Mouse (Mus musculus) hindbrain, embryonic 14.5 days (tissue): Measurements from ENCODE around the gene Sh3pxd2b. TPM values are rescaled to one million over a fixed set of nuclear protein-coding genes. Genes with fewer than 3 reads are reported as not detected.

Source experiments
- ATAC-seq: fragments of 200-750 bp; cut with Nextera tagmentation; 2 replicates; pipeline ENCODE4 v1.8.0; 2017; ENCODE audit warnings: moderate number of reproducible peaks, mild to moderate bottlenecking, moderate TSS enrichment, moderate library complexity; ENCODE audit not compliant: low FRiP score
- DNase-seq: peaks from one replicate; pipeline ENCODE4 v3.0.0-alpha.2; 2015; ENCODE audit warnings: low spot score
- H3K27ac ChIP-seq: fragments of 300-500 bp; sonication (generic); 2 replicates; pipeline ENCODE4 v1.5.1; 2014; ENCODE audit warnings: mild to moderate bottlenecking, moderate library complexity
- H3K27me3 ChIP-seq: fragments of 300-500 bp; sonication (generic); 2 replicates; pipeline ENCODE4 v1.6.1; 2014; ENCODE audit warnings: mild to moderate bottlenecking, low read length, mixed read lengths; ENCODE audit not compliant: control insufficient read depth, insufficient read depth
- H3K36me3 ChIP-seq: fragments of 300-500 bp; sonication (generic); replicated peaks from 2 replicates; pipeline ENCODE4 v1.6.1; 2014; ENCODE audit not compliant: control insufficient read depth, insufficient read depth
- H3K4me1 ChIP-seq: fragments of 300-500 bp; sonication (generic); replicated peaks from 2 replicates; pipeline ENCODE4 v1.6.1; 2014; ENCODE audit warnings: antibody characterized with exemption, low read length, mixed read lengths; ENCODE audit not compliant: control insufficient read depth, insufficient read depth
- H3K4me2 ChIP-seq: fragments of 300-500 bp; sonication (generic); replicated peaks from 2 replicates; pipeline ENCODE4 v1.6.1; 2014; ENCODE audit warnings: mild to moderate bottlenecking, moderate library complexity
- H3K4me3 ChIP-seq: fragments of 300-500 bp; sonication (generic); replicated peaks from 2 replicates; pipeline ENCODE4 v1.5.1; 2014; ENCODE audit warnings: mild to moderate bottlenecking, low read length
- H3K9ac ChIP-seq: fragments of 300-500 bp; sonication (generic); 2 replicates; pipeline ENCODE4 v1.6.1; 2014
- H3K9me3 ChIP-seq: fragments of 300-500 bp; sonication (generic); 2 replicates; pipeline ENCODE4 v1.6.1; 2016; ENCODE audit warnings: low read length; ENCODE audit not compliant: control insufficient read depth
- WGBS: fragments of 180-500 bp; shearing (Covaris S2); extraction: QIAGEN DNeasy Blood & Tissue Kit; methylation state at CpG from one replicate; pipeline ENCODE4 v1.1.7; 2014; 5-methylcytosine and 5-hydroxymethylcytosine counted together
- polyA plus RNA-seq: library from polyadenylated mRNA; unstranded; fragments of >200 nt; fragmentation: Nextera tagmentation; extraction: Ambion mirVana; gene quantifications from 2 replicates; pipeline ENCODE4 v1.2.1, GENCODE M21; 2014

Sh3pxd2b gene
- polyA plus RNA-seq, 1 experiment from 2014 or later = 23.4 TPM

- H3K36me3 ChIP-seq = 0 out of 2 replicates have a peak, but pooled peaks cover 2% of the 10 kb centered on the region
- H3K27me3 ChIP-seq = no peaks in the 10 kb centered on the region
- peak; percentile 84 for ATAC-seq
- no peak overlapping the region for H3K4me3 ChIP-seq
- peaks cover 13% of the 10 kb centered on the region for H3K4me1 ChIP-seq
- DNase-seq = peak; percentile 72
- peak overlapping the region; percentile 72 for H3K27ac ChIP-seq
- 57% methylated on average over 3 of the region's 3 CpGs for WGBS
- no peak overlapping the region for H3K4me2 ChIP-seq
- no peaks in the 10 kb centered on the region for H3K9me3 ChIP-seq
- no peak overlapping the region for H3K9ac ChIP-seq
Observed at GRCm38 (mm10) chr11:32363610-32364220, 16.1 kb downstream of the Sh3pxd2b start.

GRCm38 (mm10) chr11:32364375-32364774 lies 16.8 kb downstream of the Sh3pxd2b start:
- Histone ChIP-seq H3K4me3 (no peak overlapping the region), H3K27me3 (no peaks in the 10 kb centered on the region), H3K27ac (peak overlapping the region; percentile 72; the same call in 1 of the 2 replicates), H3K4me1 (peaks cover 13% of the 10 kb centered on the region), H3K36me3 (0 out of 2 replicates have a peak, but pooled peaks cover 2% of the 10 kb centered on the region), H3K4me2 (no peak overlapping the region), H3K9me3 (no peaks in the 10 kb centered on the region), H3K9ac (no peak overlapping the region)
- ATAC-seq (no peak), DNase-seq (no peak)
- WGBS = 87% methylated on average over 7 of the region's 7 CpGs

- no peak overlapping the region for H3K9ac ChIP-seq
- no peak for ATAC-seq
- no peaks in the 10 kb centered on the region for H3K9me3 ChIP-seq
- H3K27ac ChIP-seq = no peak overlapping the region
- H3K4me1 ChIP-seq = peaks cover 13% of the 10 kb centered on the region
- no peak overlapping the region for H3K4me3 ChIP-seq
- no peak for DNase-seq
- no peaks in the 10 kb centered on the region for H3K36me3 ChIP-seq
- 87% methylated on average over 4 of the region's 4 CpGs for WGBS
- H3K27me3 ChIP-seq = no peaks in the 10 kb centered on the region
- H3K4me2 ChIP-seq = no peak overlapping the region
Observed at GRCm38 (mm10) chr11:32365498-32365897, 17.9 kb downstream of the Sh3pxd2b start.

- WGBS = 85% methylated on average over 2 of the region's 2 CpGs
- Histone ChIP-seq H3K4me1 (peaks cover 13% of the 10 kb centered on the region), H3K9ac (no peak overlapping the region), H3K4me3 (no peak overlapping the region), H3K36me3 (peaks cover 6% of the 10 kb centered on the region; the same call in 1 of the 2 replicates), H3K27ac (no peak overlapping the region), H3K4me2 (no peak overlapping the region), H3K9me3 (no peaks in the 10 kb centered on the region), H3K27me3 (no peaks in the 10 kb centered on the region)
- ATAC-seq (no peak), DNase-seq (no peak)
Observed at GRCm38 (mm10) chr11:32367056-32367455, 19.4 kb downstream of the Sh3pxd2b start.

- no peak overlapping the region for H3K9ac ChIP-seq
- ATAC-seq (no peak), DNase-seq (no peak)
- WGBS = 98% methylated on average over 3 of the region's 3 CpGs
- H3K27me3 ChIP-seq = no peaks in the 10 kb centered on the region
- no peak overlapping the region for H3K27ac ChIP-seq
- H3K4me3 ChIP-seq = no peak overlapping the region
- no peaks in the 10 kb centered on the region for H3K9me3 ChIP-seq
- peaks cover 12% of the 10 kb centered on the region for H3K4me1 ChIP-seq
- H3K36me3 ChIP-seq = peaks cover 19% of the 10 kb centered on the region; the same call in 1 of the 2 replicates
- H3K4me2 ChIP-seq = no peak overlapping the region
Observed at GRCm38 (mm10) chr11:32368986-32369385, 21.4 kb downstream of the Sh3pxd2b start.

GRCm38 (mm10) chr11:32370881-32371280 lies 23.3 kb downstream of the Sh3pxd2b start:
- H3K4me3 ChIP-seq = no peak overlapping the region
- no peaks in the 10 kb centered on the region for H3K9me3 ChIP-seq
- H3K27me3 ChIP-seq = no peaks in the 10 kb centered on the region
- no peak overlapping the region for H3K27ac ChIP-seq
- no peak overlapping the region for H3K4me2 ChIP-seq
- peaks cover 11% of the 10 kb centered on the region for H3K4me1 ChIP-seq
- peaks cover 35% of the 10 kb centered on the region for H3K36me3 ChIP-seq
- 72% methylated on average over 1 of the region's 1 CpGs for WGBS
- no peak overlapping the region for H3K9ac ChIP-seq
- DNase-seq (no peak), ATAC-seq (no peak)

GRCm38 (mm10) chr11:32373266-32374026 lies 25.8 kb downstream of the Sh3pxd2b start:
- ATAC-seq (peak; percentile 55), DNase-seq (no peak)
- H3K4me2 ChIP-seq = 0 out of 2 replicates have a peak overlapping the region, but pooled peaks have one; percentile 7
- no peaks in the 10 kb centered on the region for H3K27me3 ChIP-seq
- 58% methylated on average over 13 of the region's 13 CpGs for WGBS
- peak overlapping the region; percentile 69 for H3K27ac ChIP-seq
- H3K4me3 ChIP-seq = no peak overlapping the region
- no peak overlapping the region for H3K9ac ChIP-seq
- H3K36me3 ChIP-seq = peaks cover 52% of the 10 kb centered on the region
- H3K9me3 ChIP-seq = no peaks in the 10 kb centered on the region
- H3K4me1 ChIP-seq = peaks cover 11% of the 10 kb centered on the region

- Histone ChIP-seq H3K4me2 (0 out of 2 replicates have a peak overlapping the region, but pooled peaks have one; percentile 7), H3K4me3 (no peak overlapping the region)
Observed at GRCm38 (mm10) chr11:32374027-32374589, 26.5 kb downstream of the Sh3pxd2b start.

GRCm38 (mm10) chr11:32375104-32375535 lies 27.5 kb downstream of the Sh3pxd2b start:
- Histone ChIP-seq H3K27ac (no peak overlapping the region), H3K36me3 (peaks cover 52% of the 10 kb centered on the region), H3K9ac (no peak overlapping the region), H3K4me2 (no peak overlapping the region), H3K9me3 (no peaks in the 10 kb centered on the region), H3K27me3 (no peaks in the 10 kb centered on the region), H3K4me3 (no peak overlapping the region), H3K4me1 (peaks cover 11% of the 10 kb centered on the region)
- no peak for ATAC-seq
- DNase-seq = no peak
- WGBS = 88% methylated on average over 4 of the region's 4 CpGs

More at GRCm38 (mm10) chr11:32374027-32374589, 26.5 kb downstream of the Sh3pxd2b start:
- peak overlapping the region; percentile 69 for H3K27ac ChIP-seq
- H3K4me1 ChIP-seq = peaks cover 11% of the 10 kb centered on the region
- H3K27me3 ChIP-seq = no peaks in the 10 kb centered on the region
- no peak overlapping the region for H3K9ac ChIP-seq
- 67% methylated on average over 9 of the region's 9 CpGs for WGBS
- peaks cover 52% of the 10 kb centered on the region for H3K36me3 ChIP-seq
- ATAC-seq (peak; percentile 43), DNase-seq (no peak)
- H3K9me3 ChIP-seq = no peaks in the 10 kb centered on the region
